In the genomic region with DNA sequence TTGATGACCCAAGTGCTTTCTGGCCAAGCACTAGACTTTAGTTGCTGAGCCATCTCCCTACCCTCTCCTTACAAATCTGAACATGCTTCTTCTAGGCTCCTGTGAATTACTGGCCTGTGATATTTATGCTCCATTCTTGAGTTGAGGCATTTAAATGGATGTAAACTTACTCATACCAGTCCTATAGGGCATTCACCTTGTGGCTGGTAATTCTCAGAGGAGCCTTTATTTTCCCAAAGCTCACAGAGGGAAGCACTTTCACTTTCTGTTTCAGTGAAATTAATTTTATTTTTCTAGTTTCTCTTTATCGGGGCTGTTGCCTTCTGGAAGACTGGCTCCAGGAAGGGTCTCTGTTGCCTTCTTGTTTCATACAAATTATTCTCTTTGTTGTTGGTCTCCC, we compare ENCODE assay signal across 16 mouse cellular contexts.
DNase-seq lines count a peak whose midpoint lies in the region; ATAC-seq and TF ChIP-seq lines count a peak whose summit lies in the region.
"Had no signal": no experiment of that assay in that cellular context is flagged by ENCODE, and none has a peak within 500 bp of the region (broad histone marks: within the 10 kb centered on the region; RNA-seq: fewer than 3 reads in every experiment).

No protein-coding gene starts in this region.

- peak; percentile 11 for DNase-seq in adrenal gland, adult 2 months
- DNase-seq in adrenal gland, postnatal 25 days, result no peak
- peak; percentile 18 for DNase-seq in kidney, adult 9 months
- no peak for DNase-seq in kidney, adult 8-10 months
- DNase-seq in CD4-positive helper T cell, adult 2 months (ENCODE audit: low read depth, low spot score), result peak; percentile 12
- DNase-seq in heart, postnatal 0 days (ENCODE audit: low spot score), result peak; percentile 11
- DNase-seq in retina, postnatal 1 day, result no peak
- DNase-seq in thymus, postnatal 4 days, result no peak
- DNase-seq: B cell, adult 2 months; gastrocnemius, postnatal 25 days; thymus, postnatal 14 days had no signal

- no peaks in the 10 kb centered on the region for H3K36me3 ChIP-seq in heart, postnatal 0 days (replicated peaks; ENCODE audit: control insufficient read depth, insufficient read depth, low read length)
- H3K36me3 ChIP-seq: embryonic facial prominence, embryonic 15.5 days; hindbrain, embryonic 15.5 days; lung, embryonic 15.5 days; midbrain, embryonic 15.5 days had no signal

- no peak overlapping the region for H3K27ac ChIP-seq in heart, postnatal 0 days (ENCODE audit: low read depth)
- H3K27ac ChIP-seq: embryonic facial prominence, embryonic 15.5 days; hindbrain, embryonic 15.5 days; lung, embryonic 15.5 days; midbrain, embryonic 15.5 days had no signal

- no peak for TF ChIP-seq CTCF in heart, postnatal 0 days (IDR thresholded peaks at IDR 0.05; ENCODE audit: low read depth)

- H3K9ac ChIP-seq in heart, postnatal 0 days (replicated peaks; ENCODE audit: low read depth, low read length), result no peak overlapping the region
- H3K9ac ChIP-seq: embryonic facial prominence, embryonic 15.5 days; hindbrain, embryonic 15.5 days; lung, embryonic 15.5 days; midbrain, embryonic 15.5 days had no signal

- no peaks in the 10 kb centered on the region for H3K4me1 ChIP-seq in heart, postnatal 0 days (ENCODE audit: control insufficient read depth, insufficient read depth)
- H3K4me1 ChIP-seq: embryonic facial prominence, embryonic 15.5 days; hindbrain, embryonic 15.5 days; lung, embryonic 15.5 days; midbrain, embryonic 15.5 days had no signal

- H3K4me2 ChIP-seq in heart, postnatal 0 days (ENCODE audit: low read depth, low read length), result peak overlapping the region; percentile 39
- H3K4me2 ChIP-seq: embryonic facial prominence, embryonic 15.5 days; hindbrain, embryonic 15.5 days; lung, embryonic 15.5 days; midbrain, embryonic 15.5 days had no signal

- H3K4me3 ChIP-seq in heart, postnatal 0 days (ENCODE audit: low read depth, low read length), result peak overlapping the region; percentile 19; the same call in 1 of the 2 replicates
- H3K4me3 ChIP-seq: embryonic facial prominence, embryonic 15.5 days; hindbrain, embryonic 15.5 days; lung, embryonic 15.5 days; midbrain, embryonic 15.5 days had no signal

- H3K9me3 ChIP-seq in heart, postnatal 0 days (replicated peaks; ENCODE audit: control insufficient read depth, low read length), result no peaks in the 10 kb centered on the region
- H3K9me3 ChIP-seq: embryonic facial prominence, embryonic 15.5 days; hindbrain, embryonic 15.5 days; lung, embryonic 15.5 days; midbrain, embryonic 15.5 days had no signal

- no peak for TF ChIP-seq EP300 in heart, postnatal 0 days (IDR thresholded peaks at IDR 0.05; ENCODE audit: low read depth)

- no peak for ATAC-seq in heart, postnatal 0 days (ENCODE audit: insufficient read depth, low read depth)
- ATAC-seq: forebrain, embryonic 16.5 days; midbrain, embryonic 15.5 days had no signal

- WGBS in heart, postnatal 0 days, result 74% methylated on average over 1 of the region's 1 CpGs

- H3K27me3 ChIP-seq in heart, postnatal 0 days (ENCODE audit: control insufficient read depth, insufficient read depth, low read length), result no peaks in the 10 kb centered on the region
- H3K27me3 ChIP-seq: embryonic facial prominence, embryonic 15.5 days; hindbrain, embryonic 15.5 days; lung, embryonic 15.5 days; midbrain, embryonic 15.5 days had no signal

Comparison
In these comparisons a context has a peak if more than half of its experiments do, and no peak if none do; other contexts are left out.
1. DNase-seq: peak in adrenal gland, adult 2 months (single experiment), kidney, adult 9 months (single experiment), CD4-positive helper T cell, adult 2 months (single experiment) and heart, postnatal 0 days (single experiment); none in adrenal gland, postnatal 25 days (single experiment), kidney, adult 8-10 months (0 of 2), retina, postnatal 1 day (single experiment) and thymus, postnatal 4 days (single experiment).